Mouse (Mus musculus) hindbrain, embryonic 12.5 days (tissue): ENCODE data around the gene St8sia2. TPM values are rescaled to one million over a fixed set of nuclear protein-coding genes. Genes with fewer than 3 reads are reported as not detected.

Experiments
- ATAC-seq: fragments of 200-750 bp; cut with Nextera tagmentation; 2 replicates; pipeline ENCODE4 v1.8.0; 2017; ENCODE audit warnings: moderate TSS enrichment; ENCODE audit not compliant: low FRiP score
- H3K27ac ChIP-seq: fragments of 300-500 bp; sonication (generic); 2 replicates; pipeline ENCODE4 v1.5.1; 2016; ENCODE audit warnings: mild to moderate bottlenecking
- H3K27me3 ChIP-seq: fragments of 300-500 bp; sonication (generic); 2 replicates; pipeline ENCODE4 v1.6.1; 2016; ENCODE audit warnings: mild to moderate bottlenecking
- H3K36me3 ChIP-seq: fragments of 300-500 bp; sonication (generic); 2 replicates; pipeline ENCODE4 v1.6.1; 2016; ENCODE audit warnings: mild to moderate bottlenecking
- H3K4me1 ChIP-seq: fragments of 300-500 bp; sonication (generic); 2 replicates; pipeline ENCODE4 v1.6.1; 2016
- H3K4me2 ChIP-seq: fragments of 300-500 bp; sonication (generic); replicated peaks from 2 replicates; pipeline ENCODE4 v1.6.1; 2016; ENCODE audit warnings: mild to moderate bottlenecking
- H3K4me3 ChIP-seq: fragments of 300-500 bp; sonication (generic); 2 replicates; pipeline ENCODE4 v1.5.1; 2016; ENCODE audit warnings: mild to moderate bottlenecking
- H3K9ac ChIP-seq: fragments of 300-500 bp; sonication (generic); 2 replicates; pipeline ENCODE4 v1.6.1; 2016; ENCODE audit warnings: mild to moderate bottlenecking, moderate library complexity
- H3K9me3 ChIP-seq: fragments of 300-500 bp; sonication (generic); replicated peaks from 2 replicates; pipeline ENCODE4 v1.6.1; 2016; ENCODE audit warnings: mild to moderate bottlenecking
- WGBS: fragments of 180-500 bp; shearing (Covaris S2); methylation state at CpG from one replicate; pipeline ENCODE4 v1.1.7; 2016; 5-methylcytosine and 5-hydroxymethylcytosine counted together
- polyA plus RNA-seq: library from polyadenylated mRNA; unstranded; fragments of >200 nt; fragmentation: Nextera tagmentation; extraction: Ambion mirVana; gene quantifications from 2 replicates; pipeline ENCODE4 v1.2.1, GENCODE M21; 2016

Gene St8sia2
- polyA plus RNA-seq, 1 experiment from 2014 or later: 60.2 TPM

GRCm38 (mm10) chr7:73909432-73910205 is 103.9 kb downstream of the St8sia2 start:
- H3K4me1 ChIP-seq: peaks cover 19% of the 10 kb centered on the region
- no peaks in the 10 kb centered on the region for H3K27me3 ChIP-seq
- H3K4me2 ChIP-seq: no peak overlapping the region
- H3K4me3 ChIP-seq: no peak overlapping the region
- no peaks in the 10 kb centered on the region for H3K36me3 ChIP-seq
- no peaks in the 10 kb centered on the region for H3K9me3 ChIP-seq
- ATAC-seq: no peak
- WGBS: 74% methylated on average over 5 of the region's 5 CpGs
- H3K27ac ChIP-seq: no peak overlapping the region
- no peak overlapping the region for H3K9ac ChIP-seq

- H3K9ac ChIP-seq: no peak overlapping the region
- peak; percentile 26; the same call in 1 of the 2 replicates for ATAC-seq
Measured at GRCm38 (mm10) chr7:73894506-73894905, 119.0 kb downstream of the St8sia2 start.

GRCm38 (mm10) chr7:73891830-73892229 is 121.7 kb downstream of the St8sia2 start:
- Histone ChIP-seq H3K4me3 (no peak overlapping the region), H3K9ac (no peak overlapping the region), H3K27me3 (no peaks in the 10 kb centered on the region), H3K4me2 (no peak overlapping the region), H3K4me1 (peaks cover 12% of the 10 kb centered on the region), H3K9me3 (no peaks in the 10 kb centered on the region), H3K36me3 (no peaks in the 10 kb centered on the region), H3K27ac (no peak overlapping the region)
- 85% methylated on average over 5 of the region's 5 CpGs for WGBS
- no peak for ATAC-seq

More at GRCm38 (mm10) chr7:73894506-73894905, 119.0 kb downstream of the St8sia2 start:
- Histone ChIP-seq H3K36me3 (no peaks in the 10 kb centered on the region), H3K9me3 (no peaks in the 10 kb centered on the region), H3K27ac (no peak overlapping the region), H3K4me1 (peaks cover 12% of the 10 kb centered on the region), H3K4me2 (no peak overlapping the region), H3K27me3 (no peaks in the 10 kb centered on the region), H3K4me3 (no peak overlapping the region)
- WGBS: 22% methylated on average over 6 of the region's 6 CpGs

DNA sequence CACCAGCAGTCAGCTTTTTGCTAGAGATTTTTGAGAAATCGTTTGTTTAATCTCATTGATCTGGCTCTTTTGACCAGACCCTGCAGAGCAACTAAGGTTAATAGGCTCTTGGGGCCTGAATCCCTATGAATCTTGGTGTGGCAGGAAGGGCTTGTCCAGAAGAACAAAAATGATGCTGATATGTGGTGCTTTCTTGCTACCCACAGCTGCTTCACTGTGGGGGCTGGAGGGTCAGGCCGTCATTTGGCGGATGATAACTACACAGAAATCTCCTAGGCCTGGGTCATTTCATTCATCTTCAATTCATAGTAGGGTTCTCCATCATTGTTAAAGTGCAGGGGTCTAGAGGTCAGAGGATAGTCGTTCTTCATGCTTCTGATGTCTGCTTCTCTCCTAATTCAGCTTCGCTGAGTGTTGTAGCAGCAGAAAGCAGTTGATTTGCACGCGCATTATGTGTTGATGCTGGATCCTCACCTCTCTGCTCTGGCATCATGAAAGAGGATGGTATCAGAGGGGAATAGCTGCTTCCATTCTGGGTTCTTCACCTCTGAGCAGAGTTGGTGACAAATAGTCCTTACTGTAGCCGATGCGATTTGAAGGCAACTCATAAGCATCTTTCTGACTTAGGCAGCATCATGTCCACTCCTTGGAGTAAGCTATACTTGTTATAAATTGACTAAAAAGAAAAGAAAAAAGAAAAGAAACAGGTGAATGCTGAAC is 122.4 kb downstream of the St8sia2 start:
- H3K4me2 ChIP-seq: no peak overlapping the region
- no peaks in the 10 kb centered on the region for H3K36me3 ChIP-seq
- H3K4me1 ChIP-seq: peaks cover 12% of the 10 kb centered on the region
- no peaks in the 10 kb centered on the region for H3K27me3 ChIP-seq
- no peaks in the 10 kb centered on the region for H3K9me3 ChIP-seq
- H3K4me3 ChIP-seq: no peak overlapping the region
- no peak for ATAC-seq
- no peak overlapping the region for H3K27ac ChIP-seq
- WGBS: 69% methylated on average over 9 of the region's 9 CpGs
- no peak overlapping the region for H3K9ac ChIP-seq

DNA sequence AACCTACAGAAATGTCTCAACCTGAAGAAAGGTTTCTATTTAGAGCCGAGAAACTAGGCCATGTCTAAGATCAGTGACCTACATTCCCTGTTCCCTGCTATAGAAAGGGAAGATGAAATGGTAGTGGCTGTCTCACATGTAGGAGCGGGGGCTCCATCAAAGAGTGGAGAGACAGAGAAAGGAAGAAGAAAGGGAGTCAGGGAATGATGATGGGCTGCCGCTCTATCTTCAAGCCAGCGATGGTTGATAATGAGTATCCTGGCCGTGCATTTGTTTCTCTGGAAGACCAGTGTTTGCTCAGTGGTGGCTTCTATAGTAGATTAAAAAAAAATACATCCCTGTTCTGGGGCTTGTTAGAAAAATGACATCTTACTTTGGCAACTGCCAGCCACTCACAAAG is 123.0 kb downstream of the St8sia2 start:
- Histone ChIP-seq H3K4me2 (no peak overlapping the region), H3K36me3 (no peaks in the 10 kb centered on the region), H3K4me3 (no peak overlapping the region), H3K27ac (no peak overlapping the region), H3K9ac (no peak overlapping the region), H3K9me3 (no peaks in the 10 kb centered on the region), H3K27me3 (no peaks in the 10 kb centered on the region), H3K4me1 (peaks cover 12% of the 10 kb centered on the region)
- 80% methylated on average over 5 of the region's 5 CpGs for WGBS
- ATAC-seq: no peak
